Mouse (Mus musculus) layer of hippocampus, adult 2 months (tissue): ENCODE measurements at regions not wholly inside any gene's neighbourhood (a gene's known extent, or its start where the extent isn't known, plus 50 kb on each side); places are given as distances from the start of the nearest gene placed in this dataset.

ENCODE experiments used
- DNase-seq, 2 experiments: peaks; one replicate each; pipeline ENCODE4 v3.0.0; 2022; ENCODE audit warnings: low spot score in 2 of 2
- H3K27ac ChIP-seq: fragments of 200-600 bp; 2 replicates; pipeline ENCODE4 v1.8.1; 2022
- H3K4me3 ChIP-seq: fragments of 200-600 bp; 2 replicates; pipeline ENCODE4 v1.8.1; 2022; ENCODE audit warnings: mild to moderate bottlenecking
- CTCF ChIP-seq: fragments of 200-600 bp; conservative IDR thresholded peaks from 2 replicates; pipeline ENCODE4 v1.8.1; 2022; ENCODE audit warnings: antibody characterized with exemption, mild to moderate bottlenecking, moderate library complexity

GRCm38 (mm10) chr9:93777784-93778402 is 760.0 kb downstream of the 1190002N15Rik start:
- no peak for DNase-seq
- no peak overlapping the region for H3K4me3 ChIP-seq
- H3K27ac ChIP-seq, result no peak overlapping the region
- TF ChIP-seq CTCF, result peak; percentile 73
